Mouse (Mus musculus): Measurements from ENCODE around the gene Msx2. TPM values are rescaled to one million over a fixed set of nuclear protein-coding genes. Genes with fewer than 3 reads are reported as not detected.
A peak's percentile ranks its signal among the peaks of the same experiment; 100 is the strongest.

Gene Msx2
- polyA plus RNA-seq, 1 experiment from 2014 or later: 0.09 TPM

- DNase-seq (ENCODE audit: low spot score) (no peak), ATAC-seq (replicated peaks; ENCODE audit: low FRiP score, low TSS enrichment, low read depth) (0 out of 2 replicates have a peak, but pooled peaks have one; percentile 43)
- peaks cover 3% of the 10 kb centered on the region; the same call in 1 of the 2 replicates for H3K4me1 ChIP-seq (replicated peaks; ENCODE audit: control insufficient read depth, insufficient read depth, low read length)
- H3K9ac ChIP-seq (ENCODE audit: low read length): no peak overlapping the region
- under 1% methylated on average over 15 of the region's 15 CpGs for WGBS
- H3K4me2 ChIP-seq (ENCODE audit: low read length): peak overlapping the region; percentile 39
- no peaks in the 10 kb centered on the region for H3K9me3 ChIP-seq (ENCODE audit: control insufficient read depth, low read length)
- peaks cover 88% of the 10 kb centered on the region for H3K27me3 ChIP-seq (replicated peaks; ENCODE audit: control insufficient read depth, insufficient read depth, low read length)
- no peak overlapping the region for H3K27ac ChIP-seq (ENCODE audit: low read depth)
- no peaks in the 10 kb centered on the region for H3K36me3 ChIP-seq (ENCODE audit: control insufficient read depth, insufficient read depth, low read length)
- H3K4me3 ChIP-seq (ENCODE audit: low read depth, low read length): peak overlapping the region; percentile 12
Observed at GRCm38 (mm10) chr13:53462649-53462970, 10.3 kb downstream of the Msx2 start.

GRCm38 (mm10) chr13:53461855-53462648 lies 10.8 kb downstream of the Msx2 start:
- ATAC-seq (replicated peaks; ENCODE audit: low FRiP score, low TSS enrichment, low read depth) (no peak), DNase-seq (ENCODE audit: low spot score) (peak; percentile 73)
- peaks cover 3% of the 10 kb centered on the region; the same call in 1 of the 2 replicates for H3K4me1 ChIP-seq (replicated peaks; ENCODE audit: control insufficient read depth, insufficient read depth, low read length)
- H3K27me3 ChIP-seq (replicated peaks; ENCODE audit: control insufficient read depth, insufficient read depth, low read length): peaks cover 83% of the 10 kb centered on the region
- H3K4me2 ChIP-seq (ENCODE audit: low read length): peak overlapping the region; percentile 39
- H3K9me3 ChIP-seq (ENCODE audit: control insufficient read depth, low read length): no peaks in the 10 kb centered on the region
- H3K27ac ChIP-seq (ENCODE audit: low read depth): no peak overlapping the region
- H3K36me3 ChIP-seq (ENCODE audit: control insufficient read depth, insufficient read depth, low read length): no peaks in the 10 kb centered on the region
- under 1% methylated on average over 51 of the region's 51 CpGs for WGBS
- H3K9ac ChIP-seq (ENCODE audit: low read length): no peak overlapping the region
- H3K4me3 ChIP-seq (ENCODE audit: low read depth, low read length): peak overlapping the region; percentile 12

GRCm38 (mm10) chr13:53461346-53461745 lies 11.5 kb downstream of the Msx2 start:
- Histone ChIP-seq H3K27me3 (replicated peaks; ENCODE audit: control insufficient read depth, insufficient read depth, low read length) (peaks cover 76% of the 10 kb centered on the region), H3K4me2 (ENCODE audit: low read length) (no peak overlapping the region)
- 40% methylated on average over 2 of the region's 2 CpGs for WGBS

GRCm38 (mm10) chr13:53458766-53459165 lies 14.1 kb downstream of the Msx2 start:
- H3K4me1 ChIP-seq (replicated peaks; ENCODE audit: control insufficient read depth, insufficient read depth, low read length): peaks cover 3% of the 10 kb centered on the region; the same call in 1 of the 2 replicates
- WGBS: 72% methylated on average over 4 of the region's 4 CpGs
- no peaks in the 10 kb centered on the region for H3K9me3 ChIP-seq (ENCODE audit: control insufficient read depth, low read length)
- H3K27me3 ChIP-seq (replicated peaks; ENCODE audit: control insufficient read depth, insufficient read depth, low read length): peaks cover 61% of the 10 kb centered on the region
- no peak overlapping the region for H3K9ac ChIP-seq (ENCODE audit: low read length)
- DNase-seq (ENCODE audit: low spot score): no peak
- H3K27ac ChIP-seq (ENCODE audit: low read depth): no peak overlapping the region
- no peaks in the 10 kb centered on the region for H3K36me3 ChIP-seq (ENCODE audit: control insufficient read depth, insufficient read depth, low read length)
- no peak overlapping the region for H3K4me2 ChIP-seq (ENCODE audit: low read length)
- no peak overlapping the region for H3K4me3 ChIP-seq (ENCODE audit: low read depth, low read length)
- ATAC-seq (replicated peaks; ENCODE audit: low FRiP score, low TSS enrichment, low read depth): no peak

More at GRCm38 (mm10) chr13:53461346-53461745, 11.5 kb downstream of the Msx2 start:
- no peak for ATAC-seq (replicated peaks; ENCODE audit: low FRiP score, low TSS enrichment, low read depth)
- no peak overlapping the region for H3K27ac ChIP-seq (ENCODE audit: low read depth)
- DNase-seq (ENCODE audit: low spot score): no peak
- H3K4me1 ChIP-seq (replicated peaks; ENCODE audit: control insufficient read depth, insufficient read depth, low read length): peaks cover 3% of the 10 kb centered on the region; the same call in 1 of the 2 replicates
- H3K9me3 ChIP-seq (ENCODE audit: control insufficient read depth, low read length): no peaks in the 10 kb centered on the region
- no peaks in the 10 kb centered on the region for H3K36me3 ChIP-seq (ENCODE audit: control insufficient read depth, insufficient read depth, low read length)
- no peak overlapping the region for H3K9ac ChIP-seq (ENCODE audit: low read length)
- H3K4me3 ChIP-seq (ENCODE audit: low read depth, low read length): no peak overlapping the region

DNA sequence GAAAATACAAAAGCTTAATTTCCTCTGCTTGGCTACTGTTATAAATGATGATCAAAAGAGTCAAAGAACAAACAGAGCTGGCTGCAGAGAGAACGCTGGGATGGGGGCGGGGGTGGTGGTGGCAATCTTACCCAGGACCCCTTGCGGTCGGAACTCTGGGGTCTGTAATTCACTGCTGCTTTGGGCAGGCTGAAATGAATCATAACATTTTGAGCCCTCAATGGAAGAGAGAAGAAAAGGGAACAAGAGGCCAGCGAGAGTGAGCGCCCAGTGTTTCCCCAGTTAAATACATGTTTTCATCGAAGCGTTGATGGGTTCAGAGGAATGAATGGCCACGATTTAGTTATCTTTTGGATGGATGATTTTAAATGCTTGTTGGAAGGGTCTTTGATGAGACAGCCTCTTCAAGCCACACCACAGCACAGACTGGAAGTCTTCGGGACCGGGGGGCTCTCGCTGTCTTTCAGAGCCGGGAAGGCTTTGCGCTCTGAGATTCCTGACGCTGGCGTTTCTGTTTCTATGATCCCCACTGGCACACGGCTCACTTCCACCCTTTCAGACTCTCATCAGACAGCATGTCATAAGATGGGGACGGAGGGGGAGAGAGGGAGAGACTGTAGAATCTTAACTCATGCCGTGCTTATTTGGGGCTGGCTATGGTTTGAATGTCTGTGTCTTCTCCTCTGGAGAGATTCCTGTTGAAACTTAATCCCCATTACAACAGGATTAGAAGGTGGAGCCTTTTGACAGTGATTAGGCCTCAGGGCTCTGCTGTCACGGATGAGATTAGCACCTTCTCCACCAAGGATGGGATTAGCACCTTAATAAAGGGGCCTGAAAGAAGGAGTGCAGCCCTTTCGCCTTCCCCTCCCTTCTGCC lies 17.8 kb downstream of the Msx2 start:
- Histone ChIP-seq H3K36me3 (ENCODE audit: control insufficient read depth, insufficient read depth, low read length) (no peaks in the 10 kb centered on the region), H3K9me3 (ENCODE audit: control insufficient read depth, low read length) (no peaks in the 10 kb centered on the region), H3K4me3 (ENCODE audit: low read depth, low read length) (peak overlapping the region; percentile 15; the same call in 1 of the 2 replicates), H3K4me2 (ENCODE audit: low read length) (peak overlapping the region; percentile 48), H3K4me1 (replicated peaks; ENCODE audit: control insufficient read depth, insufficient read depth, low read length) (no peaks in the 10 kb centered on the region), H3K27ac (ENCODE audit: low read depth) (no peak overlapping the region), H3K9ac (ENCODE audit: low read length) (0 out of 2 replicates have a peak overlapping the region, but pooled peaks have one; percentile 16), H3K27me3 (replicated peaks; ENCODE audit: control insufficient read depth, insufficient read depth, low read length) (peaks cover 29% of the 10 kb centered on the region)
- 11% methylated on average over 21 of the region's 21 CpGs for WGBS
- ATAC-seq (replicated peaks; ENCODE audit: low FRiP score, low TSS enrichment, low read depth): no peak
- DNase-seq (ENCODE audit: low spot score): no peak

GRCm38 (mm10) chr13:53453927-53454326 lies 18.9 kb downstream of the Msx2 start:
- no peak for DNase-seq (ENCODE audit: low spot score)
- H3K9me3 ChIP-seq (ENCODE audit: control insufficient read depth, low read length): no peaks in the 10 kb centered on the region
- no peak overlapping the region for H3K27ac ChIP-seq (ENCODE audit: low read depth)
- H3K36me3 ChIP-seq (ENCODE audit: control insufficient read depth, insufficient read depth, low read length): no peaks in the 10 kb centered on the region
- no peaks in the 10 kb centered on the region for H3K4me1 ChIP-seq (replicated peaks; ENCODE audit: control insufficient read depth, insufficient read depth, low read length)
- 82% methylated on average over 3 of the region's 3 CpGs for WGBS
- H3K27me3 ChIP-seq (replicated peaks; ENCODE audit: control insufficient read depth, insufficient read depth, low read length): peaks cover 22% of the 10 kb centered on the region
- ATAC-seq (replicated peaks; ENCODE audit: low FRiP score, low TSS enrichment, low read depth): no peak
- no peak overlapping the region for H3K4me3 ChIP-seq (ENCODE audit: low read depth, low read length)
- H3K4me2 ChIP-seq (ENCODE audit: low read length): no peak overlapping the region
- no peak overlapping the region for H3K9ac ChIP-seq (ENCODE audit: low read length)

DNA sequence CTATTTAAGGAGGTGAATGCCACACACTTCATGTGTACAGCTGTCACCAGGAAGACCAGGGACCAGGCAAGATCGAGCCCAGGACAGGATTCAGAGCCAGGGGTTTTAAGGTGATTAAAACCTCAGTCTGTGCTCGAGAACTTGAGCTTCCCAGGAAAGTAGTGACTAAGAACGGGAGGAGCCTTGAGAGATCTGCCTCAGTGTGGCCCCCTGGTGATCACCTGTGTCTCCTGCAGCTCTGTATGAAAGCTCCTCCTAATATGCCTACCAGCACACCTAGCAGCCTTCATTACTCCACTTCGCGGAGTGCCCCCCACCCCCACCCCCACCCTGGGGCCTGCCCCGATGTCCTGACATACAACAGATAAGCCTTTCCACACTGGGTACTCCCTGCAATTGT lies 25.3 kb downstream of the Msx2 start:
- Histone ChIP-seq H3K9me3 (ENCODE audit: control insufficient read depth, low read length) (no peaks in the 10 kb centered on the region), H3K4me3 (ENCODE audit: low read depth, low read length) (no peak overlapping the region), H3K36me3 (ENCODE audit: control insufficient read depth, insufficient read depth, low read length) (no peaks in the 10 kb centered on the region), H3K9ac (ENCODE audit: low read length) (no peak overlapping the region), H3K4me1 (replicated peaks; ENCODE audit: control insufficient read depth, insufficient read depth, low read length) (no peaks in the 10 kb centered on the region), H3K4me2 (ENCODE audit: low read length) (no peak overlapping the region), H3K27me3 (replicated peaks; ENCODE audit: control insufficient read depth, insufficient read depth, low read length) (no peaks in the 10 kb centered on the region; the same call in 1 of the 2 replicates), H3K27ac (ENCODE audit: low read depth) (no peak overlapping the region)
- DNase-seq (ENCODE audit: low spot score): no peak
- ATAC-seq (replicated peaks; ENCODE audit: low FRiP score, low TSS enrichment, low read depth): no peak
- 19% methylated on average over 6 of the region's 6 CpGs for WGBS

GRCm38 (mm10) chr13:53443602-53444001 lies 29.3 kb downstream of the Msx2 start:
- ATAC-seq (replicated peaks; ENCODE audit: low FRiP score, low TSS enrichment, low read depth) (0 out of 2 replicates have a peak, but pooled peaks have one; percentile 50), DNase-seq (ENCODE audit: low spot score) (peak; percentile 68)
- no peaks in the 10 kb centered on the region for H3K36me3 ChIP-seq (ENCODE audit: control insufficient read depth, insufficient read depth, low read length)
- H3K4me1 ChIP-seq (replicated peaks; ENCODE audit: control insufficient read depth, insufficient read depth, low read length): no peaks in the 10 kb centered on the region
- no peak overlapping the region for H3K9ac ChIP-seq (ENCODE audit: low read length)
- H3K4me2 ChIP-seq (ENCODE audit: low read length): no peak overlapping the region
- H3K4me3 ChIP-seq (ENCODE audit: low read depth, low read length): no peak overlapping the region
- WGBS: 37% methylated on average over 3 of the region's 3 CpGs
- no peak overlapping the region for H3K27ac ChIP-seq (ENCODE audit: low read depth)
- H3K27me3 ChIP-seq (replicated peaks; ENCODE audit: control insufficient read depth, insufficient read depth, low read length): no peaks in the 10 kb centered on the region
- no peaks in the 10 kb centered on the region for H3K9me3 ChIP-seq (ENCODE audit: control insufficient read depth, low read length)
